Mouse (Mus musculus): ENCODE data around the gene Hormad2. TPM values are rescaled to one million over a fixed set of nuclear protein-coding genes. Genes with fewer than 3 reads are reported as not detected.
A peak's percentile ranks its signal among the peaks of the same experiment; 100 is the strongest.

Hormad2 gene
- polyA plus RNA-seq, 1 experiment from 2014 or later: 0.17 TPM

DNA sequence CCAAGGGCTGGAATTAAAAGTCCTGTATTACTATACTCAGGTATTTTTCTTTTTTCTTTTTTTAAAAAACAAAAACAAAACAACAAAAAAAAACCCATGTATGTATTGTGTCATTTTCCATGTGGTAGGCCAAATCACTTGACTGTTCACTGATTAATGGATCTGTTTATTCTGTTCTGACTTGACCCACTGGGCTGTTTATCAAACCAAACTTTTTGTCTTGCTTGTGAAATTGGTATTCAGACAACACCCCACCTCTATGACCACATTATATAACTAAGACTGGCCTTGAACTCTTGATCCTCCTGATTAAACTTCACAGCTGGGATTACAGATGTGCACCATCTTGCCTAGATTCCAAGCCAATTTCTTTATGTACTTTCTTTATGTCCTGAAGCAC, 46.7 kb downstream of the Hormad2 start:
- no peak overlapping the region for H3K4me2 ChIP-seq
- no peak overlapping the region for H3K27ac ChIP-seq
- no peak overlapping the region for H3K9ac ChIP-seq

DNA sequence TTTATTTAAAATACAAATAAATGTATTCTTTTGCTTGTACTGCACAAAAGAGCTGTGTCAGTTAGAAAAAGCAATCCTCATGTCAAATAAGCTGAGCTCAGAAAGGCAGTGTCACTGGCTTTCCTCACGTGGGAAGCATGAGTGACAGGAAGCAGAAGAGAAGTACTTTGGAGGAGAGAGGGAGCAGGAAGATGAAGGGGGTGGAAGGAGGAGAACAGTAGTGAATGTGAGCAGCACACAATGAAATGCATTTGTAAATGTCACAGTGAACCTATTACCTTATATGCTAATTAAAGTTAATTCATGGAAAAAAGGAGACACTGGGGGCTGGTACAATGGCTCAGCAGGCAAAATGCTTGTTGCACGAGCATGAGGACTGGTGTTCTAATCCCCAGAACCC, 52.9 kb downstream of the Hormad2 start:
- Histone ChIP-seq H3K9me3 (no peaks in the 10 kb centered on the region), H3K27me3 (replicated peaks) (no peaks in the 10 kb centered on the region), H3K9ac (no peak overlapping the region), H3K36me3 (no peaks in the 10 kb centered on the region), H3K4me2 (no peak overlapping the region), H3K27ac (no peak overlapping the region), H3K4me3 (replicated peaks) (no peak overlapping the region), H3K4me1 (no peaks in the 10 kb centered on the region)
- WGBS: 33% methylated on average over 2 of the region's 2 CpGs
- ATAC-seq (ENCODE audit: insufficient read depth, low FRiP score, low read depth): no peak

More for the DNA sequence above, 46.7 kb downstream of the Hormad2 start:
- no peak overlapping the region for H3K4me3 ChIP-seq (replicated peaks)
- no peaks in the 10 kb centered on the region for H3K4me1 ChIP-seq
- H3K27me3 ChIP-seq (replicated peaks): no peaks in the 10 kb centered on the region
- no peaks in the 10 kb centered on the region for H3K9me3 ChIP-seq
- ATAC-seq (ENCODE audit: insufficient read depth, low FRiP score, low read depth): no peak
- no peaks in the 10 kb centered on the region for H3K36me3 ChIP-seq

DNA sequence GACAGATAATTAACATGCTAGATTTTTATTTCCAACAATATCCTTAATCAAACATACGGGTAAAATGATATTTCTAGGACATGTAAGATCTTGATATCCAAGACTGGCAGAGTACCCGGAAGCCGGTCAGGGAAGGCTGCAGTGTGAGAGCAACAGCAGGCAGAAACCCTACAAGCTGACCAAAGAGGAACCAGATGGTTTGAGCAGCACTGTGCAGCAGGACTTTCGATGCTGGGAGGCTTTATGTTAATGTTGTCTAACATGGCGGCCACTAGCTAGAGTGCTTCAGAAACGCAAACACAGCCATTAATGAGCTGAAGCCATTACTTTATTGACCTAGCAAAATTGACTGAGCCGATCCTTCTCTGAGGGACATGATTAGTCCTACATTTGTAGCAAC, 58.6 kb downstream of the Hormad2 start:
- Histone ChIP-seq H3K9me3 (no peaks in the 10 kb centered on the region), H3K36me3 (no peaks in the 10 kb centered on the region)
- WGBS: 88% methylated on average over 7 of the region's 7 CpGs

GRCm38 (mm10) chr11:4379857-4380256, 61.0 kb downstream of the Hormad2 start:
- no peak overlapping the region for H3K4me2 ChIP-seq
- no peak overlapping the region for H3K4me3 ChIP-seq (replicated peaks)
- no peaks in the 10 kb centered on the region for H3K9me3 ChIP-seq
- no peaks in the 10 kb centered on the region for H3K4me1 ChIP-seq
- no peaks in the 10 kb centered on the region for H3K27me3 ChIP-seq (replicated peaks)
- H3K36me3 ChIP-seq: no peaks in the 10 kb centered on the region
- no peak overlapping the region for H3K27ac ChIP-seq
- no peak overlapping the region for H3K9ac ChIP-seq
- 73% methylated on average over 4 of the region's 4 CpGs for WGBS
- no peak for ATAC-seq (ENCODE audit: insufficient read depth, low FRiP score, low read depth)

More for the DNA sequence above, 58.6 kb downstream of the Hormad2 start:
- H3K4me2 ChIP-seq: no peak overlapping the region
- H3K4me3 ChIP-seq (replicated peaks): no peak overlapping the region
- H3K4me1 ChIP-seq: no peaks in the 10 kb centered on the region
- H3K27me3 ChIP-seq (replicated peaks): no peaks in the 10 kb centered on the region
- no peak overlapping the region for H3K9ac ChIP-seq
- no peak overlapping the region for H3K27ac ChIP-seq
- no peak for ATAC-seq (ENCODE audit: insufficient read depth, low FRiP score, low read depth)

DNA sequence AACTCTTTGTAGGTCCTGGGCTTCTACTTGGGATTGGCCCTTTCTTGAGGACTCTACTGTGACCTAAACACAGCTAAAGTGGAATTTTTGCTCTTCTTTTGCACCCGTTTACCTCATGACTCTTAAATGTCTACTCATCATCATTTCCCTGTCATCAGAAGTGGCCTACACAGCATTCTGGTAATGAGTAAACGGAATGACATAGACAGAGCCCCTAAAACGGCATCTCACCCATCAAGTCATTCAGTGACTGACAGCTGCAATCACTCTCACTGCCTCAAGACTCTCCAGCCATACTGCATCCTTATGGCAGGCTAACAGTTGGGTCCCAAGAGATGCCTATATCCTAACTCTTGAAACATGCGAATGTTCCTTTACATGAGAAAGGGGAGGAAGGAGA, 74.5 kb downstream of the Hormad2 start:
- Histone ChIP-seq H3K4me3 (replicated peaks) (no peak overlapping the region), H3K9me3 (no peaks in the 10 kb centered on the region), H3K9ac (no peak overlapping the region), H3K27ac (no peak overlapping the region), H3K27me3 (replicated peaks) (no peaks in the 10 kb centered on the region), H3K4me2 (no peak overlapping the region), H3K4me1 (no peaks in the 10 kb centered on the region), H3K36me3 (no peaks in the 10 kb centered on the region)
- WGBS: 67% methylated on average over 4 of the region's 4 CpGs
- no peak for ATAC-seq (ENCODE audit: insufficient read depth, low FRiP score, low read depth)

GRCm38 (mm10) chr11:4355430-4355829, 85.5 kb downstream of the Hormad2 start:
- no peak overlapping the region for H3K9ac ChIP-seq
- H3K4me2 ChIP-seq: no peak overlapping the region
- ATAC-seq (ENCODE audit: insufficient read depth, low FRiP score, low read depth): no peak
- H3K9me3 ChIP-seq: no peaks in the 10 kb centered on the region
- no peak overlapping the region for H3K27ac ChIP-seq
- H3K27me3 ChIP-seq (replicated peaks): no peaks in the 10 kb centered on the region
- 47% methylated on average over 5 of the region's 5 CpGs for WGBS
- H3K4me1 ChIP-seq: no peaks in the 10 kb centered on the region
- H3K36me3 ChIP-seq: no peaks in the 10 kb centered on the region
- no peak overlapping the region for H3K4me3 ChIP-seq (replicated peaks)

- Histone ChIP-seq H3K4me1 (no peaks in the 10 kb centered on the region), H3K9me3 (no peaks in the 10 kb centered on the region), H3K9ac (no peak overlapping the region), H3K4me3 (replicated peaks) (no peak overlapping the region), H3K27ac (no peak overlapping the region), H3K27me3 (replicated peaks) (no peaks in the 10 kb centered on the region), H3K36me3 (no peaks in the 10 kb centered on the region), H3K4me2 (no peak overlapping the region)
- 40% methylated on average over 3 of the region's 3 CpGs for WGBS
- no peak for ATAC-seq (ENCODE audit: insufficient read depth, low FRiP score, low read depth)
Measured at GRCm38 (mm10) chr11:4352637-4353036, 88.3 kb downstream of the Hormad2 start.

GRCm38 (mm10) chr11:4343926-4344325, 97.0 kb downstream of the Hormad2 start:
- 0 out of 2 replicates have a peak, but pooled peaks cover 2% of the 10 kb centered on the region for H3K4me1 ChIP-seq
- WGBS: 40% methylated on average over 4 of the region's 4 CpGs
- no peak overlapping the region for H3K9ac ChIP-seq
- no peak for ATAC-seq (ENCODE audit: insufficient read depth, low FRiP score, low read depth)
- H3K9me3 ChIP-seq: no peaks in the 10 kb centered on the region
- no peaks in the 10 kb centered on the region for H3K36me3 ChIP-seq
- no peak overlapping the region for H3K27ac ChIP-seq
- no peaks in the 10 kb centered on the region for H3K27me3 ChIP-seq (replicated peaks)
- H3K4me3 ChIP-seq (replicated peaks): no peak overlapping the region
- no peak overlapping the region for H3K4me2 ChIP-seq

GRCm38 (mm10) chr11:4342027-4342426, 98.9 kb downstream of the Hormad2 start:
- no peaks in the 10 kb centered on the region for H3K27me3 ChIP-seq (replicated peaks)
- no peaks in the 10 kb centered on the region for H3K9me3 ChIP-seq
- no peaks in the 10 kb centered on the region for H3K36me3 ChIP-seq
- no peak for ATAC-seq (ENCODE audit: insufficient read depth, low FRiP score, low read depth)
- WGBS: 56% methylated on average over 7 of the region's 7 CpGs
- no peak overlapping the region for H3K4me2 ChIP-seq
- H3K9ac ChIP-seq: no peak overlapping the region
- H3K4me3 ChIP-seq (replicated peaks): no peak overlapping the region
- 0 out of 2 replicates have a peak, but pooled peaks cover 2% of the 10 kb centered on the region for H3K4me1 ChIP-seq
- H3K27ac ChIP-seq: no peak overlapping the region

DNA sequence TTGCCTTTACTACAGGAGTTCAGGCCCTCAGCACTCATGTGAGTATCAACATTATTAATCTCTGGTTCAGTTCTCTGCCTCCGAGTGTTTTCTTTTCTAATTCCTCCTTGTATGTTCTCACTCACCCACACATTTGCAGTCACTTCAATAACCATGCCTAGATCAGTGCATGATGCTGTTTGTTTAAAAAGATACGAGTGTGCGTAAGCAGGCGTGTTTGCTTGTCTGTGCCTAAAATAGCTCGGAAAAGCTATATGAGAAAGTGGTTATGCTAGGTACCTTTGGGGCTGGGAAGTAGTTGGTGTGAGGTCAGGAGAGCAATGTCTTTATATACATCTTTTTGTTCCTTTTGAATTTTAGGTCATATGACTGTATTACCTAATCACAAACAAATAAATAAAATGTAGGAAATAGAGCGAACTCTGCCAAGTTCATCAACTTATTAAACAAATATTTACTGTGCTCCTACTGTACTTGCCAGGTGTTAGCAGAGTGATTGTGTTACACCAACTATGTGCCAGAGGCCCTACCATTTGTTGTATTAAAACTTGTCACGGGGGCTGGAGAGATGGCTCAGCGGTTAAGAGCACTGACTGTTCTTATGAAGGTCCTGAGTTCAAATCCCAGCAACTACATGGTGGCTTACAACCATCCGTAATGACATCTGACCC, 100.7 kb downstream of the Hormad2 start:
- H3K4me2 ChIP-seq: no peak overlapping the region
- WGBS: 67% methylated on average over 9 of the region's 9 CpGs
- H3K9me3 ChIP-seq: no peaks in the 10 kb centered on the region
- H3K9ac ChIP-seq: no peak overlapping the region
- no peaks in the 10 kb centered on the region for H3K36me3 ChIP-seq
- no peaks in the 10 kb centered on the region for H3K27me3 ChIP-seq (replicated peaks)
- 0 out of 2 replicates have a peak, but pooled peaks cover 2% of the 10 kb centered on the region for H3K4me1 ChIP-seq
- peak; percentile 22; the same call in 1 of the 2 replicates for ATAC-seq (ENCODE audit: insufficient read depth, low FRiP score, low read depth)
- H3K27ac ChIP-seq: peak overlapping the region; percentile 16; the same call in 1 of the 2 replicates
- H3K4me3 ChIP-seq (replicated peaks): no peak overlapping the region

GRCm38 (mm10) chr11:4339275-4339674, 101.6 kb downstream of the Hormad2 start:
- no peak for ATAC-seq (ENCODE audit: insufficient read depth, low FRiP score, low read depth)
- H3K4me2 ChIP-seq: no peak overlapping the region
- no peak overlapping the region for H3K4me3 ChIP-seq (replicated peaks)
- no peaks in the 10 kb centered on the region for H3K36me3 ChIP-seq
- 93% methylated on average over 1 of the region's 1 CpGs for WGBS
- H3K9ac ChIP-seq: no peak overlapping the region
- no peaks in the 10 kb centered on the region for H3K27me3 ChIP-seq (replicated peaks)
- no peak overlapping the region for H3K27ac ChIP-seq
- H3K9me3 ChIP-seq: no peaks in the 10 kb centered on the region
- H3K4me1 ChIP-seq: 0 out of 2 replicates have a peak, but pooled peaks cover 2% of the 10 kb centered on the region

- H3K4me2 ChIP-seq: no peak overlapping the region
- no peaks in the 10 kb centered on the region for H3K36me3 ChIP-seq
- no peak overlapping the region for H3K27ac ChIP-seq
- 0 out of 2 replicates have a peak, but pooled peaks cover 2% of the 10 kb centered on the region for H3K4me1 ChIP-seq
- ATAC-seq (ENCODE audit: insufficient read depth, low FRiP score, low read depth): no peak
- H3K9me3 ChIP-seq: no peaks in the 10 kb centered on the region
- 76% methylated on average over 8 of the region's 8 CpGs for WGBS
- H3K27me3 ChIP-seq (replicated peaks): no peaks in the 10 kb centered on the region
- no peak overlapping the region for H3K4me3 ChIP-seq (replicated peaks)
- H3K9ac ChIP-seq: no peak overlapping the region
Measured at GRCm38 (mm10) chr11:4336693-4337283, 104.1 kb downstream of the Hormad2 start.
